19 mouse cellular contexts compared by ENCODE assay signal in genomic region chr16:17358787-17359186, GRCm38 (mm10). TPM values are rescaled to one million over a fixed set of nuclear protein-coding genes. Genes with fewer than 3 reads are reported as not detected.
DNase-seq lines count a peak whose midpoint lies in the region; ATAC-seq lines count a peak whose summit lies in the region.
"Had no signal": no experiment of that assay in that cellular context is flagged by ENCODE, and none has a peak within 500 bp of the region (broad histone marks: within the 10 kb centered on the region; RNA-seq: fewer than 3 reads in every experiment).

No protein-coding gene starts in this region.

- no peak for ATAC-seq in megakaryocyte progenitor cell, adult 5-6 weeks (replicated peaks; ENCODE audit: poor library complexity)
- ATAC-seq: forebrain, embryonic 13.5 days; forebrain, embryonic 15.5 days had no signal

- peak; percentile 24 to 31 for DNase-seq in frontal cortex, postnatal 36 days (ENCODE audit: low spot score in 2 of 2)
- DNase-seq in frontal cortex, postnatal 14 days (ENCODE audit: low spot score in 2 of 2) = no peak
- DNase-seq in right cerebral cortex, adult 18-20 months = peak; percentile 33
- no peak for DNase-seq in right cerebral cortex, postnatal 10 days (ENCODE audit: low spot score in 2 of 2)
- DNase-seq in right cerebral cortex, postnatal 25 days = peak; percentile 30
- DNase-seq in right cerebral cortex, postnatal 4 days = no peak
- DNase-seq in telencephalon, adult 2 months (ENCODE audit: low read depth, low spot score) = peak; percentile 35
- DNase-seq: adrenal gland, adult 2 months; adrenal gland, postnatal 10 days; adrenal gland, postnatal 25 days; cerebellum, adult 11-12 months; cerebellum, adult 2 months; cerebellum, adult 9-10 months; cerebellum, postnatal 10 days; cerebellum, postnatal 25 days had no signal

RNA-seq across cellular contexts. Expression of gene Serpind1, which starts 27.6 kb away (rescaled TPM):
- not detected in 2 replicates for total RNA-seq in megakaryocyte progenitor cell, adult 5-6 weeks (2015)
- total RNA-seq in megakaryocyte progenitor cell, adult 5-6 weeks (2017) = not detected in 2 replicates
- total RNA-seq: MEL had no signal

RNA-seq across cellular contexts. Expression of gene Snap29, which starts 47.0 kb away (rescaled TPM):
- 16.5 and 18.5 TPM in 2 replicates for total RNA-seq in megakaryocyte progenitor cell, adult 5-6 weeks (2015)
- 17.9 and 18.0 TPM in 2 replicates for total RNA-seq in megakaryocyte progenitor cell, adult 5-6 weeks (2017)

RNA-seq across cellular contexts. Expression of gene Pi4ka, which starts 47.3 kb away (rescaled TPM):
- total RNA-seq in megakaryocyte progenitor cell, adult 5-6 weeks (2015) = 55.4 and 58.1 TPM in 2 replicates
- 28.1 and 39.4 TPM in 2 replicates for total RNA-seq in megakaryocyte progenitor cell, adult 5-6 weeks (2017)

Comparison
In these comparisons a context has a peak if more than half of its experiments do, and no peak if none do; other contexts are left out.
1. DNase-seq: peak in frontal cortex, postnatal 36 days (2 of 2), right cerebral cortex, adult 18-20 months (single experiment), right cerebral cortex, postnatal 25 days (single experiment) and telencephalon, adult 2 months (single experiment); none in frontal cortex, postnatal 14 days (0 of 2), right cerebral cortex, postnatal 10 days (0 of 2) and right cerebral cortex, postnatal 4 days (single experiment).